Mouse (Mus musculus) stomach, postnatal 0 days (tissue): ENCODE data around the gene Plcb3.

Source experiments
- CTCF ChIP-seq: IDR thresholded peaks from 2 replicates; pipeline ENCODE4 v1.5.1; 2016; ENCODE audit warnings: antibody characterized with exemption, low read depth, mild to moderate bottlenecking, moderate library complexity
- EP300 ChIP-seq: optimal IDR thresholded peaks from 2 replicates; pipeline ENCODE3; 2016; ENCODE audit warnings: antibody characterized with exemption

DNA sequence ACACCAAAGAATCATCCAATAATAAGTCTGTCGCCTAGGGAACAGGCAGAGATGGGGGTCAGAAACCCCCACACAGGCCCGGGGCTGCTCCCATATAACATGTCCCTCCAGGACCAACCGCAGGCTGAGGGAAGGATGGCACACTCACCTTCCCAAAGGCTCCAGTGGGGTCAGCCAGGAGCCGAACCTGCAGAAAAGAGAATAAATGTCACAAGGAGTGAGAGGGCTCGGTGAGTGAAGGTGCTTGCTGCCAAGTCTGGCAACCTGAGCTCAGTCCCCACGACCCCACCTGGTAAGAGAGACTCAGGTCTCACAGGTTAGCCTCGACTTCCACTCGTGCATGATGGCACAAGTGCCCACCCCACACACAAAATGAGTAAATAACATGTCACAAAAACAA, 69.2 kb downstream of the Plcb3 start:
- TF ChIP-seq EP300 (no peak), CTCF (no peak)
